Mouse (Mus musculus): Measurements from ENCODE around the gene Hs1bp3.

- TF ChIP-seq POLR2A (IDR thresholded peaks at IDR 0.05; ENCODE audit: insufficient read depth, low read depth, low read length): no peak
- no peak for TF ChIP-seq CTCF (IDR thresholded peaks at IDR 0.05; ENCODE audit: insufficient read depth, low read depth, low read length)
These were observed 41.8 kb upstream of the Hs1bp3 start for GRCm38 (mm10) chr12:8271405-8271804.
